Mouse (Mus musculus) splenic B cell, adult 2 months (primary cell): ENCODE data around the gene Gm12830.

ENCODE experiments used
- DNase-seq: peaks from one replicate; pipeline ENCODE4 v3.0.0-alpha.2; 2011; ENCODE audit warnings: low read depth, low spot score
- H3K27me3 ChIP-seq: 2 replicates; pipeline ENCODE4 v1.6.1; 2012; ENCODE audit warnings: mild to moderate bottlenecking, low read length, moderate library complexity, mixed read lengths; ENCODE audit not compliant: control insufficient read depth, poor library complexity, insufficient read depth, severe bottlenecking
- H3K36me3 ChIP-seq: 2 replicates; pipeline ENCODE4 v1.6.1; 2012; ENCODE audit warnings: mild to moderate bottlenecking, low read length, moderate library complexity, mixed read lengths; ENCODE audit not compliant: control insufficient read depth, poor library complexity, insufficient read depth, severe bottlenecking

Gm12830 gene

DNA sequence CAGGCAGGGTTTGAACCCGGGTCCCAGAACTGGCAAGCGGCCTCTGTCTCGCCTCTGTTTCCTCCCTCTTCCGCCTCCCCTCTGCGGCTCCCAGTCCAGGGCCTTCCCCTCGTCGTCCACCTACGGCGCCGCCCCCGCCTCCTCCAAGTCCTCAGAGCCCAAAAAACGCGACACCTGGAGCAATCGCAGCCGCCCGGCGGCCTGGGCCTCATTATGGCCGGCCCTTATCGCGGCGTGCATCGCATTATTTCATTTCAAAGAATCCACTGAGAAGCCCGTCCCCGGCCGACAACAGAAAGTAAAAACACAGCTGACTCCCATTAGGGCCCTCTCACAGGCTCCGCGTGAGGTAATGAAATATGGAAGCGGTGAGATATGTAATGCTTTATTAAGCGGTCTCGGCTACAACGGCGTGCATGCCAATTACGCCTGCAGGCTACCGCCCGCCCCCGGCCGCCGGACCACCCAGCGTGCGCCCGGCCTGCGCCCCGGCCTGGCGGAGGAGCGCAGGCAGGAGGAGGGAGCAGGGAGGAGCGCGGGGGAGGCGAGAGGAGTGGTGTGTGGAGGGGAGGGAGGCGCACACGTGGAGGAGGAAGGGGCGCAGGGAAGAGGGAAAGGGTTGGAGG is at the start of gene Gm12830:
Gene Gm12830 (plus strand): TSS at position 156 of the 626 bp plus-strand sequence.
- H3K27me3 ChIP-seq = no peaks in the 10 kb centered on the region
- H3K36me3 ChIP-seq = no peaks in the 10 kb centered on the region
- DNase-seq = no peak

DNA sequence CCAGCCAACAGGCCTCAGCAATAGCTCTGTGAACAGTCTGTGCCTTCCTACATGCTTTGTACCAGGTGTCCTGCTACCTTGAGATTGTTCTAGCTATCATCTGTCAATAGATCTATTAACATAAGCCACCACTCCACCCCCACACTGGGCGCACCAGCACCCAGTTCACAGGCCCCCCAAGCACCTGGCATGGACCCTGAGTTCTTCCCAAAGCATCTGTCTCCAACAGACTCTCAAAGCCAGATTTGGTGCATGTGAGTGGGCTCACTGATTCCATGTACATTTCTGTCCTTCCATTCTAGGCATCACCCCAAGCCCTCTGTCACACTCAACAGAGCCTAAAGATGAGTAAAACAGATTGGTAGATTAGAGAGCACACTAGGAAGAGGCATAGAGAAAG is 48.2 kb upstream of the Gm12830 start:
- H3K36me3 ChIP-seq = no peaks in the 10 kb centered on the region
- H3K27me3 ChIP-seq = no peaks in the 10 kb centered on the region
- no peak for DNase-seq

- no peak for DNase-seq
- H3K27me3 ChIP-seq = no peaks in the 10 kb centered on the region
- H3K36me3 ChIP-seq = no peaks in the 10 kb centered on the region
Measured at GRCm38 (mm10) chr4:114777625-114778202, 43.8 kb upstream of the Gm12830 start.

- H3K27me3 ChIP-seq = no peaks in the 10 kb centered on the region
- DNase-seq = no peak
- no peaks in the 10 kb centered on the region for H3K36me3 ChIP-seq
Measured at GRCm38 (mm10) chr4:114778716-114779474, 42.6 kb upstream of the Gm12830 start.

DNA sequence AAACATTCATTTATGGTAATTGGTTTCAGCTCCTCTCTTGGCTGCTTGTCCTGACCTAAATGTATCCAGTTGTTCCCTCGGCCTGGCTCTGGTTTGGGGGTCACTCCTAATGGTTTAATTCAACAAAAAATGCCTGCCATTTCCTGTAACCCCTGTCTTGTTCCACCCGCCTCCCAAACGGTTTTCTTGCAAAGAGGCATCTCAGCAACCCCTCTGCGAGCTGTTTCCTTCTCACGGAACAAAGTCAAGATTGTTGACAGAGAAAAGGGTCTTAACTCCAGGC is 42.1 kb upstream of the Gm12830 start:
- Histone ChIP-seq H3K36me3 (no peaks in the 10 kb centered on the region), H3K27me3 (no peaks in the 10 kb centered on the region)
- no peak for DNase-seq

DNA sequence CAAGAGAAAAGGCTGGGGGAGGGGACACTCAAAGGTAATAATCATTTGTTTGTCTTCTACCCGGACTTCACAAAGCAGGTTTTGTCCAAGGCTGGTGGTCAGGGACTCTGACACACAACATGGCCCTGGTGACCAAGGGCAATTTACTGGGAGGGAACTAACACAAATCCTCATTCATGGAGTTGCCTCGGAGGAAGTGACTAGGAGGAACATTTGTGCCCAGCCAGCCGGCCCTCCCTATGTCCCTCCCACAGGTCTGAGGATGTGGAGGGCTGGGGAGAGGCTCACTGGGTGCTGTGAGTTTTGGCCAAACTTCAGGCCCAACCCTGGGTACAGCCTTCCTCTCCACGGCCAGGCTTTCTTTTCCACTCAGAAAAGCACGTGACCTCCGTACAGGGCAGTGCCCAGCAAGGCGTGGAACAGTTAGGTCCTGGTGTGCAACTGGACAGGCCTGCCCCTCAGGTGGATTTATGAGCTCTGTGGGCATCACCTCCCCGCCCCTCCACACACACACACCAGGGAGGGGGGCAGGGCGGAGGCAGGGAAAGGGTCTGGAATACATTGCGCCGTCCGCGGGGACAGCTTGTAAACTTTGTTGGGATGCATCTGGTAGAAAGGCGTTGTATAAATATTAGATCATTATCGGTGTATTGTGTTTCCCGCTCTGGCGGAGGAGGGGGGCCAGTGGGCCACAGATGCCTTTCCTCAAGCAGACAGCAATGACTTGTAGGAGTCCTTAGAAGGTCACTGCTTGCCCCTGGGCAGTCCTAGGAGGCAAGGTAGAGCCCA is 41.6 kb upstream of the Gm12830 start:
- Histone ChIP-seq H3K27me3 (no peaks in the 10 kb centered on the region), H3K36me3 (no peaks in the 10 kb centered on the region)
- no peak for DNase-seq

DNA sequence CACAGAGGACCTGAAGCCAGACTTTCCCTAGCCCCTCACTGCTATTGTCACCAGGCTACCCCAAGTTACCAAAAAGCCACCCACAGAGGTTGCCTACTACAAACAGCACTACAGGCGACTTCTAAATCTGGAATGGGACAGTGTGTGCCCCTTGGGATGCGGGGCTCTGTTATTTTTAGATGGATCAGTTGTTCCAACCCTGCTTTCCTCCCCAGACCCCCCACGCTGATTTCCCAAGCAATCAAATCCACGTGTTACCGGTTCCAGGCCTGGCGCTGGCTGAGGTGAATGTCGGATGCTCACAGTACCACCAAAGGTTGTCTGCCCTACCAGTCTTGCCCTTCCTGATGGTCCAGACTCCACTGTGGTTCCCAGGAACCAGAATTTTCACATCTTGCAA is 38.7 kb upstream of the Gm12830 start:
- no peak for DNase-seq
- H3K36me3 ChIP-seq = no peaks in the 10 kb centered on the region
- no peaks in the 10 kb centered on the region for H3K27me3 ChIP-seq

- no peak for DNase-seq
- Histone ChIP-seq H3K27me3 (no peaks in the 10 kb centered on the region), H3K36me3 (no peaks in the 10 kb centered on the region)
Measured at GRCm38 (mm10) chr4:114784735-114785134, 36.8 kb upstream of the Gm12830 start.

DNA sequence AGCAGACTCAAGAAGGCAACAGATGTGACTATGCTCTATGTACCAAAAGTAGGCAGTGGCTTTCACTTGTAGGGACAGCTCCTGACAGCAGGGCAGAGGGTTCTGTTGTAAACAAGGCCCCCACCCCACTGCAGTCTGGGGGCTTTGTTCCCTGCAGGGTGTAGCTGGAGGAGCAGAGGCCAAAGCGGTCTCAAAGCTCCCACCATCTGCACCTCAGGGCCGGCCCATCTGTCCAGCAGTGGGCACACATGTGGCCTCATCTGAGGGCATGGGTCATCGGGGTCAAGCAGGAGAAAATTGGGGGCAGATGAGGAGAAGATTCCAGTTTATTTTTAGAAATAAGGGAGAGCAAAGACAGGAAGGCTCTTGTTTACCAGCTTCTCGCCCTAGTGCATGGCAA is 32.7 kb upstream of the Gm12830 start:
- Histone ChIP-seq H3K27me3 (no peaks in the 10 kb centered on the region), H3K36me3 (no peaks in the 10 kb centered on the region)
- no peak for DNase-seq

DNA sequence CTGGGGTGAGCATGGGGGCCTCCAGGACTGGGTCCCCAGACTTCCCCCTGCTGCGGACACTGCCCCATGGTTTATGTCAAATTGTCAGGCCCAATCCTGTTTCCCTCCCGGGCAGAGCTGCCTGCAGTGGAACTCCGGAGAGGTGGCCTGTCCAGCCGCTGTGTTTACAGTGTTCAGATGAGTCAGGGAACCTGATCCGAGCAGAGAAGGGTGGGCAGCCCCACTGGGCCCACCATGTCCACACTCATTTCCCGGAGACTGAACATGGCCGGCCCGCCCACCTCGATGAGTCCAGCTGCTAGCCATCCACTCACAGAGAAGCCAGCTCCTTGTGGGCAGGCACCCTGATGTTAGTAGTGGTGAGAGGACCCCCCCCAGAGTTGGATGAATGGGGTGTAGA is 29.9 kb upstream of the Gm12830 start:
- no peaks in the 10 kb centered on the region for H3K36me3 ChIP-seq
- DNase-seq = no peak
- no peaks in the 10 kb centered on the region for H3K27me3 ChIP-seq

DNA sequence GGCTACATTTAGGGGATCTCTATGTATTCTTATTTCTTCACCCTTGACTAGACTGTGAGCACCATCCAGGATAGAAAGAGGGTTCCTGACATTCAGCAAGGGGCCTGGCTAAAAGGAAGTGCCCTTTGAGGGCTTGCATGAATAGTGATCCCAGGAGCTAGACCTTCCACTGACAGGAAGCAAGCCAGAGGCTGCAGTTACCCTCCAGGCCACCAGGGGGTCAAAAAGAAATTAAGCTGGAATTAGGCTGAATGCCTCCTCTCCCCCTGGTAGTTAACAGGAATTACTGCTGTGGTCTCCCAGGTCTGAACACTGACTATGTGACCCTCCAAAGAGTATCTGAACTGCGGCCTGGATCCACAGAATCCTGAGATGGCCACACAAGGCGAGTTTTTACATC is 27.7 kb upstream of the Gm12830 start:
- no peaks in the 10 kb centered on the region for H3K36me3 ChIP-seq
- no peak for DNase-seq
- no peaks in the 10 kb centered on the region for H3K27me3 ChIP-seq

GRCm38 (mm10) chr4:114797254-114797914 is 24.1 kb upstream of the Gm12830 start:
- no peak for DNase-seq
- Histone ChIP-seq H3K36me3 (no peaks in the 10 kb centered on the region), H3K27me3 (no peaks in the 10 kb centered on the region)

GRCm38 (mm10) chr4:114798041-114798624 is 23.4 kb upstream of the Gm12830 start:
- Histone ChIP-seq H3K36me3 (no peaks in the 10 kb centered on the region), H3K27me3 (no peaks in the 10 kb centered on the region)
- no peak for DNase-seq

DNA sequence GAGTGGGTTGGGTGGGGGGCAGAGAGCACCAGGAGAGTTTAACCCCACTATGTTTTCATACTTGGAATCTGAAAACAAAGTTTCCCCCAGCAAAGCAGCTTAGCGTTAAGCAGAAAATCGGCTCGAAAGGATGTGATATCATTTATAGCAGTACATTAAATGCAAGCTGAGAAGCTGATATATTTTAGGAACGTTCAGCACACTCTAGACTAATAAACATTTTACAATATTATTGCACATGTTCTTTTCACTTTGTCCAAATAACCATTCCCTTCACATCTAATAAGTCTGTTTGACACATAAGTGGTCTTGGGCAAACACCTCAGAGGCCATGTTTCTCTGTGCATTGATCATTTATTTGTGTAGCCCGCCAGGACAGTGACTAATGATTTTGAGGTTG is 17.4 kb upstream of the Gm12830 start:
- no peaks in the 10 kb centered on the region for H3K27me3 ChIP-seq
- DNase-seq = no peak
- H3K36me3 ChIP-seq = no peaks in the 10 kb centered on the region
